Mouse (Mus musculus): ENCODE results near the gene Mcfd2. TPM values are rescaled to one million over a fixed set of nuclear protein-coding genes. Genes with fewer than 3 reads are reported as not detected.

Gene Mcfd2
- 43.3 TPM for polyA plus RNA-seq (2017; shearing (Covaris generic))

GRCm38 (mm10) chr17:87265792-87266186 is at the start of gene Mcfd2:
Mcfd2 (minus strand) TSS chr17:87265935.

GRCm38 (mm10) chr17:87282706-87283053 is 16.9 kb upstream of the Mcfd2 start, which contains the start of gene Ttc7:
Ttc7 (plus strand) TSS chr17:87282886.

Other genes with a start within 250 kb of the Mcfd2 start
- gene Pigf, start 240.5 kb downstream of the Mcfd2 start, polyA plus RNA-seq (2017; shearing (Covaris generic)), result 27.4 TPM
- 133 TPM for gene Cript, start 240.4 kb downstream of the Mcfd2 start, polyA plus RNA-seq (2017; shearing (Covaris generic))
- gene Socs5, start 158.3 kb downstream of the Mcfd2 start, polyA plus RNA-seq (2017; shearing (Covaris generic)), result 4.5 TPM
- 30.6 TPM for gene Ttc7, start 17.0 kb upstream of the Mcfd2 start, polyA plus RNA-seq (2017; shearing (Covaris generic))
- not detected for gene Stpg4, start 161.8 kb upstream of the Mcfd2 start, polyA plus RNA-seq (2017; shearing (Covaris generic))
- gene Calm2, start 181.0 kb upstream of the Mcfd2 start, polyA plus RNA-seq (2017; shearing (Covaris generic)), result 578 TPM